Mouse (Mus musculus) layer of hippocampus, adult 8-10 months (tissue): Measurements from ENCODE around the gene Lce1c. TPM values are rescaled to one million over a fixed set of nuclear protein-coding genes. Genes with fewer than 3 reads are reported as not detected.
"Not testable (repeated sequence)": the region's sequence is repeated elsewhere in the genome, so short reads cannot be mapped to it uniquely, and the experiment has no call there.

ENCODE experiments used
- DNase-seq, 2 experiments: peaks; one replicate each; pipeline ENCODE4 v3.0.0; 2022; ENCODE audit warnings: low spot score in 2 of 2
- total RNA-seq, 4 experiments: library from RNA; stranded (reverse); gene quantifications; 2 replicates each; pipeline ENCODE4 v1.2.4; 2022

The Lce1c gene
- total RNA-seq: not detected

DNA sequence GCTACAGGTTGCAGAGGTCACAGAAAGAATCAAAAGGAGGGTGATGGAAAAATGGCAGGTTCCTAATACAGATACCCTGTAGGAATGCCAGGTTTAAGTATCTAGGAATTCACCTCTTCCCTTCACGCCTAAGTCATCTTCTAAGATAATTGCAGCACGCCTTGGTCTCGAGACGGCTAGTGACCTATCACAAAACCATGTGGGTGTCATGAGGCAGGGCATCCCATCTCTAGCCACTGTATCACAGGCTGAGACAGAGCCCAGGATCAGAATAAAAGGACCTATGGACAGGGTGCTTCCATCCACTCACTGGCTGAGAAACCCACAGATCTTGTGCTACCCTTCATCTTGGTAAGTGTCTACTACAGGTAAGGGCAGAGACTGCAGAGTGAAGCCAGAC, at the start of gene Lce1c:
TSS of gene Lce1c (plus strand) at position 301 of the 400 bp plus-strand sequence.
- no peak for DNase-seq

- no peak for DNase-seq
These were observed 41.0 kb upstream of the Lce1c start for GRCm38 (mm10) chr3:92637745-92638652.

DNA sequence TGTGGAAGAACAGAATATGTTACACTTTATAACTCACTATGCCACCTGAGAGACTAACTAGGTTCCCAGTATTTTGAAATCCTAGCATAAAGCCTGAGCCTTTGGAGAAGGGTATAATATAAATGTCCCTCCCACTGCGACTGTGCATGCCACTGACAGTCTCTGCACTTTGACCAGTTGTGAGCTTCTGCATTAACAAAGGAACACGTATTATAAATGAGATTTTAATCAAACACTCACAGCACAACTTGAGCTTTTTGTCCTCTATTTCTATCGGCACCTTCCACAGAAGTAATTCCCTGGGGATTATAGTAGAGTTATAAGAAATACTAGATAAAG, 40.4 kb upstream of the Lce1c start:
- no peak for DNase-seq

DNA sequence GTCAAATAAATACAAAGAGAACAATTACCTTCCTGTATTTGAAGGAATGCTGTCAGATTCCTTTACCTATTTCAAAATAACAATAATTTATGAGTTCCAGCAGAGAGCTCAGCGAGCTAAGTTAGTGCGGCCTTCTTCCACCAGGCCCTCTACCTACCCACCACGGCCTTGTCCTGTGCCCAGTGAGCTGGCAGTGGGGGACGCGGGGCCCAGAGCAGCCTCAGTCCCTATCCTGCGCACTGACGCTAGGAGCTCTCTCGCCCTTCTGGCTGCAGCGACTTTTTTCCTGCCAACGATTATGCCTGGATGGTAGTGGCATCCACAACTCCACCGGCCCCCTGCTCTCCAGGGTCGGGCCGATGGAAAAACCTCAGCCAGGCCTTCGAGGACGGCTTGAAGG, 39.2 kb upstream of the Lce1c start:
- no peak for DNase-seq

GRCm38 (mm10) chr3:92648207-92648606, 30.8 kb upstream of the Lce1c start, which contains the start of gene Lce1a1:
Gene Lce1a1, minus strand, starts transcription at chr3:92648307.
- no peak for DNase-seq

DNA sequence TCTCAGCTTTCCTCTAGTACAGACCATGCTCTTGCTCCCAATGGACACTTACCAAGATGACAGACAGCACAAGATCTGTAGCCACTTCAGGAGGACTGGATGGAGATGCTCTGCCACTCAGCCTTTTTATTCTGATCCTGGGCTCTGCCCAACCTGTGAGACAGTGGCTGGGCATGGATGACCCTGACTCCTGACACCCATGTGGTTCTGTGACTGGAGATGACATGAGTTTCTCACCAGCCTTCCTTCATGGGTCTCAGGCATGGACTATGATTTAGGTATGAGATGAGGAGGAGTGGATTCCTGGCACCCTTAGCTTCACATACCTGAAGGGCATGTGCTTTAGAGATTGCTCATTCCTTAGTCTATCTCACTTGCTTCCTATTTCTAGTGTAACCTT, 22.2 kb upstream of the Lce1c start, which contains the start of gene Lce1b:
TSS of gene Lce1b (minus strand) at position 101 of the 400 bp plus-strand sequence.
- no peak for DNase-seq

DNA sequence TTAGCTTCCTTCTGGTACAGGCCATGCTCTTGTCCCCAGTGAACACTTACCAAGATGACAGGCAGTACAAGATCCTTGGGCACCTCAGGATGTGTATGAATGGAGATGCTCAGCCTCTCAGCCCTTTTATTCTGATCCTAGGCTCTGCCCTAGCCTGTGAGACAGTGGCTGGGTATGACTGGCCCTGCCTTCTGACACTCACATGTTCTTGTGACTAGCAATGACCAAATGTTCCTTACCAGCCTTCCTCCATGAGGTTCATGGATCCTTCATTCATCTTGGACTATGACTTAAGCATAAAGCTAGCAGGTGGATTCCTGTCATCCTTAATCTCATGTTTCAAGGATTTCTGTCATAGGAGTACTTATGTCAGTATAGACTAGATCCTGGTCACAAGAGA, 8.8 kb upstream of the Lce1c start, which contains the start of gene Lce1a2:
TSS of gene Lce1a2 (minus strand) at position 101 of the 400 bp plus-strand sequence.
- no peak for DNase-seq

DNA sequence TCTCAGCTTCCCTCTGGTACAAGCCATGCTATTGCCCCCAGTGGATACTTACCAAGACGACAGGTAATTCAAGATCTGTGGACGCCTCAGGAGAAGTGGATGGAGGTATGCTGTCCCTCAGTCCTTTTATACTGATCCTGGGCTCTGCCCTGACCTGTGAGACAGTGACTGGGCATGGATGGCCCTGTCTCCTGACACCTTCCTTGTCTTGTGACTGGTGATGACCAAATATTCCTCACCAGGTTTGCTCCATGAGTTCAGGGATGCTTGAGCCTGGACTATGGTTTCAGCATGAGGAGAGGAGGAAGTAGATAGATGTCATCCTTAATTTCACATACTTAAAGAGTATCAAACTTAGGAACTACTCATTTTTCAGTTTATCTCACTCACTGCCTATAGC, 8.1 kb downstream of the Lce1c start, which contains the start of gene Lce1d:
TSS of gene Lce1d (minus strand) at position 101 of the 400 bp plus-strand sequence.
- DNase-seq: no peak

- not testable (repeated sequence) for DNase-seq
These were observed 10.1 kb downstream of the Lce1c start for GRCm38 (mm10) chr3:92689154-92689553.

GRCm38 (mm10) chr3:92691688-92692087, 12.6 kb downstream of the Lce1c start:
- no peak for DNase-seq

DNA sequence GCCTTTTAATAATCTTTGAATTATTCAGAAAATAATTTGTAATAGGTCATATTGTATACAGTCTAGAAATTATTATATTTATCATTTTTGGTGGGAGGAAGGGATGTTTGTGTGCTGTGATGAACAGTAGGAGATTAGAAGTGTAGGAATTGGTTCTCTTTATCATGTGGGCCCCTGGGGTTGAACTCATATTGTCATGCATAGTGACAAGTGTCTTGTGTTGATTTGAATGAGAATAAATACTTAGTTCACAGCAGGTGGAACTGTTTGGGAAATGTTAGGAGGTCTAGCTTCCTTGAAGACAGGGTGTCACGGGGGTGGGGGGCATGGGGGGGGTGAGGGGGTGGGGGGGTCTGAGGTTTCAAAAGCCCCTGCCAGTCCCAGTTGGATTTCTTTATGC, 15.6 kb downstream of the Lce1c start:
- no peak for DNase-seq

GRCm38 (mm10) chr3:92708974-92709373, 29.9 kb downstream of the Lce1c start, which contains the start of gene Lce1e:
Gene Lce1e, minus strand, starts transcription at chr3:92709074.
- no peak for DNase-seq

DNA sequence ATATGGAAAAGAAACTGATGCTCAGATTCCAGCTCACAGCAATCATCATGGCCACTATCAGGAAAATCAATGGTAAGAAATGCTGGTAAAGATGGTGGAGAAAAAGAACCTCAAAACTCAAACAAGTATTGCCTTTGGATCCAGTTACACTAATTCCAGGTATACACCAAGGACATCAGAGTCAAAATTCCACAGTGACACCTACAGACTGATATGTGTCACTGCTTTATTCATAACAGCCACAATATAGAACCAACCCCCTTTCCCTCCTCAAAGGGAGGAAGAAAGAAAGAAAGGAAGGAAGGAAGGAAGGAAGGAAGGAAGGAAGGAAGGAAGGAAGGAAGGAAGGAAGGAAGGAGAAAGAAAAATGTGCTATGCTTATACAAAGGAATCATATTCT, 36.1 kb downstream of the Lce1c start:
- no peak for DNase-seq

- DNase-seq: no peak
These were observed 41.2 kb downstream of the Lce1c start, which contains the start of gene Lce1f for GRCm38 (mm10) chr3:92720250-92720649. Gene Lce1f, minus strand, starts transcription at chr3:92720350.

DNA sequence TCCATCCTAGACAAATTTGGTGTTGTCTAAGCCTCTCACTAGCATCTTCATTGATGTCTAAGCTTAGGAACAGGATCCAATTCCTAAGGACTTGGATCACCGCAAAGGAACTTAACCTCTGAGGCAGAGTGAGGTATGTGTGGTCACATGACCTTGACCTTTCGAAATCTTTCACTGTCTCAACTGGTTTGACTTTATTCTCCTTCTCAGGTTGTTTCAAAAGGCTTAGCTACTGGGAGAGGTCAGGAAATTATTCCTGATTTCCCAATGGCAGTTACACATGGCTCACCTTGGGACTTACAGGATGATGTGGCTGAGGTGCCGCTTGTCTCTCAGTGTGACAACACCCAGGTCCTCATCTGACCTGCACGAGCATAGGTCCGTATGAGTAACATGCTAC, 43.6 kb downstream of the Lce1c start:
- DNase-seq: no peak

Other genes with a start within 250 kb of the Lce1c start
- gene Gm9774, start 249.8 kb upstream of the Lce1c start, total RNA-seq: 1 to 10 TPM; 2.3 to 7.0 (median 3.9) TPM
- gene Sprr2k, start 246.7 kb upstream of the Lce1c start, total RNA-seq: not detected
- not detected for gene Sprr1b, start 240.5 kb upstream of the Lce1c start, total RNA-seq
- gene Sprr3, start 220.5 kb upstream of the Lce1c start, total RNA-seq: not detected
- gene Sprr1a, start 193.4 kb upstream of the Lce1c start, total RNA-seq: not detected
- gene Sprr4, start 178.8 kb upstream of the Lce1c start, total RNA-seq: not detected
- not detected for gene 2310046K23Rik, start 144.7 kb upstream of the Lce1c start, total RNA-seq
- gene Ivl, start 105.5 kb upstream of the Lce1c start, total RNA-seq: not detected
- gene Smcp, start 90.2 kb upstream of the Lce1c start, total RNA-seq: not detected
- gene 2210017I01Rik, start 71.8 kb upstream of the Lce1c start, total RNA-seq: not detected
- gene Lce6a, start 57.6 kb upstream of the Lce1c start, total RNA-seq: not detected
- not detected for gene Lce1a1, start 30.9 kb upstream of the Lce1c start, total RNA-seq
- gene Lce1b, start 22.3 kb upstream of the Lce1c start, total RNA-seq: not detected
- not detected for gene Lce1a2, start 8.9 kb upstream of the Lce1c start, total RNA-seq
- gene Lce1d, start 8.0 kb downstream of the Lce1c start, total RNA-seq: not detected
- not detected for gene Lce1e, start 29.8 kb downstream of the Lce1c start, total RNA-seq
- gene Lce1f, start 41.1 kb downstream of the Lce1c start, total RNA-seq: not detected
- not detected for gene Gm38119, start 59.8 kb downstream of the Lce1c start, total RNA-seq
- gene Lce1g, start 73.1 kb downstream of the Lce1c start, total RNA-seq: not detected
- not detected for gene Lce1h, start 85.8 kb downstream of the Lce1c start, total RNA-seq
- gene Lce1i, start 99.7 kb downstream of the Lce1c start, total RNA-seq: not detected
- not detected for gene Lce1j, start 111.3 kb downstream of the Lce1c start, total RNA-seq
- gene Lce1k, start 128.6 kb downstream of the Lce1c start, total RNA-seq: not detected
- not detected for gene Kprp, start 148.0 kb downstream of the Lce1c start, total RNA-seq
- gene Lce1l, start 172.0 kb downstream of the Lce1c start, total RNA-seq: not detected
- gene 2310050C09Rik, start 191.0 kb downstream of the Lce1c start, total RNA-seq: not detected
- not detected for gene Lce3a, start 247.0 kb downstream of the Lce1c start, total RNA-seq